Mouse (Mus musculus) activated CD4-positive, CD25-positive, alpha-beta regulatory T cell, adult 4 months (primary cell): ENCODE results near the gene Rassf8. TPM values are rescaled to one million over a fixed set of nuclear protein-coding genes. Genes with fewer than 3 reads are reported as not detected.

ENCODE experiments used
- ATAC-seq: one replicate; pipeline ENCODE4 v1.8.0; 2017
- polyA plus RNA-seq, 2 experiments: library from polyadenylated mRNA; unstranded; fragments of 100-300 nt; shearing (Covaris generic); gene quantifications; one replicate each; pipeline ENCODE4 v1.2.1; 2017

The Rassf8 gene
- polyA plus RNA-seq, result under 1 TPM; 0.19 to 0.32 TPM

- ATAC-seq, result peak; percentile 90
Measured at GRCm38 (mm10) chr6:145746132-145746849, at the start of gene Rassf8. Gene Rassf8 (plus strand): TSS chr6:145746748.

GRCm38 (mm10) chr6:145701021-145701540, 45.5 kb upstream of the Rassf8 start:
- ATAC-seq, result no peak

- ATAC-seq, result no peak
Measured at GRCm38 (mm10) chr6:145703667-145704066, 42.9 kb upstream of the Rassf8 start.

GRCm38 (mm10) chr6:145709956-145710720, 36.4 kb upstream of the Rassf8 start:
- no peak for ATAC-seq

GRCm38 (mm10) chr6:145710797-145711196, 35.8 kb upstream of the Rassf8 start:
- ATAC-seq, result no peak

- ATAC-seq, result no peak
Measured at GRCm38 (mm10) chr6:145711320-145711719, 35.2 kb upstream of the Rassf8 start.

- no peak for ATAC-seq
Measured at GRCm38 (mm10) chr6:145713241-145714114, 33.1 kb upstream of the Rassf8 start.

- no peak for ATAC-seq
Measured at GRCm38 (mm10) chr6:145714131-145714530, 32.4 kb upstream of the Rassf8 start.

- ATAC-seq, result no peak
Measured at GRCm38 (mm10) chr6:145722596-145722995, 24.0 kb upstream of the Rassf8 start.

GRCm38 (mm10) chr6:145723131-145723863, 23.3 kb upstream of the Rassf8 start:
- ATAC-seq, result no peak

- ATAC-seq, result no peak
Measured at GRCm38 (mm10) chr6:145725849-145726248, 20.7 kb upstream of the Rassf8 start.

GRCm38 (mm10) chr6:145726986-145727385, 19.6 kb upstream of the Rassf8 start:
- no peak for ATAC-seq

GRCm38 (mm10) chr6:145732868-145733267, 13.7 kb upstream of the Rassf8 start:
- no peak for ATAC-seq

GRCm38 (mm10) chr6:145733276-145733675, 13.3 kb upstream of the Rassf8 start:
- no peak for ATAC-seq

GRCm38 (mm10) chr6:145733911-145734310, 12.6 kb upstream of the Rassf8 start:
- no peak for ATAC-seq

GRCm38 (mm10) chr6:145736099-145736498, 10.4 kb upstream of the Rassf8 start:
- ATAC-seq, result peak; percentile 92

GRCm38 (mm10) chr6:145739231-145739630, 7.3 kb upstream of the Rassf8 start:
- no peak for ATAC-seq

GRCm38 (mm10) chr6:145740011-145740410, 6.5 kb upstream of the Rassf8 start:
- ATAC-seq, result no peak

- ATAC-seq, result no peak
Measured at GRCm38 (mm10) chr6:145745291-145745690, 1.3 kb upstream of the Rassf8 start.

GRCm38 (mm10) chr6:145746921-145747670, 548 bp downstream of the Rassf8 start:
- ATAC-seq, result no peak
